Mouse (Mus musculus): Measurements from ENCODE around the gene Disp2.

DNA sequence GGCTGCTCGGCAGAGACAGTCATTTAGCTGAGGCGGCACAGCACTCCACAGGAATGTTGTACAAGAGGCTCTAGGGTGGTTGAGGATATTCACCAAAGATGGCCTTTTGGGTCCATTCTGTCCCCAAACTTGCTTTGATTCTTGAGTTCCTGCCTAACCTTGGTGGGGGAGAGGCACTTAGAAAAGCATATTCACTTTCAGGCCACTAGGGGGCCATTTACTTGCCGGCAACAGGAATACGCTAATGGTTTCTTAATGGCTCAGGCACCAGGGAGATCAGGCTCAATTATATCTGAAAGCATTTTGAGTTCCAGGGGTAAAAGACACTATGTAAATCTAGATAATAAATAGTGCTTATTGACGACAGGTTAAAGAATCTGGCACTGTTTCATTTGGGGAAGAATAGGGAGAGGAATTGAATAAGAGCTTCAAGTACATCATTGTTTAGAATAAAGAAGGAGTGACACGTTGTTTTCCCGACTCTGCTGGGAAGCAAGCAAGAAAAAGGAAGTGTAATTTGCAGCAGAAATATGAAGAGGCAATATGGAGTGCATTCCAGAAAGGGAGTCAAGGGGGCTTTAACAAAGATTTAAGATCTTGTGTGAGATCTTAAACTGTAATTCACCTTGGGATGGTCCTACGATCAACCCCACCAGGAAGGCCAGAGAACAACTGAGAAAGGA, 36.1 kb upstream of the Disp2 start:
- TF ChIP-seq CTCF (IDR thresholded peaks at IDR 0.05; ENCODE audit: insufficient read depth, low read length) (peak; percentile 37), POLR2A (IDR thresholded peaks at IDR 0.05; ENCODE audit: borderline replicate concordance, extremely low read depth, low read depth, low read length) (no peak)

All from lung, adult 2 months (tissue).